In genomic region chr2:31259367-31259920, GRCm38 (mm10) we compare ENCODE assay signal across 9 mouse cellular contexts. TPM values are rescaled to one million over a fixed set of nuclear protein-coding genes. Genes with fewer than 3 reads are reported as not detected.
DNase-seq lines count a peak whose midpoint lies in the region; ATAC-seq and TF ChIP-seq lines count a peak whose summit lies in the region.
"Had no signal": no experiment of that assay in that cellular context is flagged by ENCODE, and none has a peak within 500 bp of the region (broad histone marks: within the 10 kb centered on the region; RNA-seq: fewer than 3 reads in every experiment).

No protein-coding gene starts in this region.

- peak overlapping the region; percentile 38 to 61 for H3K4me3 ChIP-seq in heart, embryonic 14.5 days (ENCODE audit: control insufficient read depth in 1 of 2, insufficient read depth in 1 of 2, low read depth in 1 of 2, low read length in 2 of 2)
- H3K4me3 ChIP-seq in ES-E14 (ENCODE audit: insufficient read depth in 1 of 2, low read depth in 1 of 2, low read length in 2 of 2, poor library complexity in 1 of 2, severe bottlenecking in 1 of 2): peak overlapping the region; percentile 64 to 74
- peak overlapping the region; percentile 52 for H3K4me3 ChIP-seq in heart, postnatal 0 days (ENCODE audit: low read depth, low read length)

- 27% methylated on average over 9 of the region's 9 CpGs for WGBS in heart, embryonic 14.5 days
- WGBS in heart, postnatal 0 days: 32% methylated on average over 9 of the region's 9 CpGs

- no peak for TF ChIP-seq CTCF in heart, postnatal 0 days (IDR thresholded peaks at IDR 0.05; ENCODE audit: low read depth)

- no peak for DNase-seq in heart, adult 18-20 months
- no peak for DNase-seq in ES-E14 (ENCODE audit: low read depth, low spot score)
- DNase-seq in heart, postnatal 0 days (ENCODE audit: low spot score): no peak
- DNase-seq in lung, postnatal 10 days: peak; percentile 19
- DNase-seq in ovary, postnatal 36 days (ENCODE audit: low spot score): no peak
- no peak for DNase-seq in spleen, postnatal 10 days (ENCODE audit: low spot score in 2 of 2)
- DNase-seq in right cerebral cortex, adult 18-20 months: no peak

- H3K27me3 ChIP-seq in heart, embryonic 14.5 days (ENCODE audit: control insufficient read depth, insufficient read depth, low read length): no peaks in the 10 kb centered on the region
- no peaks in the 10 kb centered on the region for H3K27me3 ChIP-seq in heart, postnatal 0 days (ENCODE audit: control insufficient read depth, insufficient read depth, low read length)
- H3K27me3 ChIP-seq: Patski had no signal

- peak overlapping the region; percentile 66 for H3K4me2 ChIP-seq in heart, embryonic 14.5 days (ENCODE audit: low read length)
- peak overlapping the region; percentile 78 for H3K4me2 ChIP-seq in heart, postnatal 0 days (ENCODE audit: low read depth, low read length)

- H3K4me1 ChIP-seq in heart, embryonic 14.5 days (ENCODE audit: control insufficient read depth in 2 of 2, insufficient read depth in 2 of 2, low read length in 2 of 2): peaks cover 83 to 87% of the 10 kb centered on the region in 2 experiments
- H3K4me1 ChIP-seq in ES-E14 (ENCODE audit: control insufficient read depth in 2 of 2, insufficient read depth in 2 of 2, low read length in 2 of 2, poor library complexity in 1 of 2): peaks cover 0 to 13% of the 10 kb centered on the region in 2 experiments; a peak in 2 of 4 replicates
- peaks cover 78% of the 10 kb centered on the region for H3K4me1 ChIP-seq in heart, postnatal 0 days (ENCODE audit: control insufficient read depth, insufficient read depth)

- H3K9ac ChIP-seq in heart, embryonic 14.5 days (ENCODE audit: low read length): peak overlapping the region; percentile 59
- no peak overlapping the region; the same call in 1 of the 2 replicates for H3K9ac ChIP-seq in ES-E14 (ENCODE audit: insufficient read depth, low read depth, low read length, poor library complexity, severe bottlenecking)
- H3K9ac ChIP-seq in heart, postnatal 0 days (replicated peaks; ENCODE audit: low read depth, low read length): peak overlapping the region; percentile 52

- peak overlapping the region; percentile 94 to 97 for H3K27ac ChIP-seq in heart, embryonic 14.5 days (replicated peaks in 1 of 2; ENCODE audit: control insufficient read depth in 1 of 2, insufficient read depth in 1 of 2, low read depth in 2 of 2, low read length in 2 of 2)
- H3K27ac ChIP-seq in ES-E14 (ENCODE audit: insufficient read depth, low read depth, low read length, poor library complexity, severe bottlenecking): no peak overlapping the region
- H3K27ac ChIP-seq in heart, postnatal 0 days (ENCODE audit: low read depth): peak overlapping the region; percentile 93

- no peak; the same call in 1 of the 2 replicates for ATAC-seq in heart, embryonic 14.5 days (ENCODE audit: insufficient number of reproducible peaks, insufficient read depth, low FRiP score, low read depth)
- ATAC-seq in heart, postnatal 0 days (ENCODE audit: insufficient read depth, low read depth): peak; percentile 4; the same call in 1 of the 2 replicates
- ATAC-seq: Patski had no signal

- H3K36me3 ChIP-seq in heart, embryonic 14.5 days (ENCODE audit: control insufficient read depth, insufficient read depth, low read length): 0 out of 2 replicates have a peak, but pooled peaks cover 4% of the 10 kb centered on the region
- H3K36me3 ChIP-seq in ES-E14 (ENCODE audit: control insufficient read depth, insufficient read depth, low read length, poor library complexity, severe bottlenecking): no peaks in the 10 kb centered on the region
- no peaks in the 10 kb centered on the region for H3K36me3 ChIP-seq in heart, postnatal 0 days (replicated peaks; ENCODE audit: control insufficient read depth, insufficient read depth, low read length)

- in situ Hi-C loops in ES-E14 (cut with MboI; ENCODE audit: low sequenced_read_pairs in 2 of 2, unreplicated experiment in 2 of 2): no loop called here

- TF ChIP-seq EP300 in heart, postnatal 0 days (IDR thresholded peaks at IDR 0.05; ENCODE audit: low read depth): no peak

- no peaks in the 10 kb centered on the region for H3K9me3 ChIP-seq in heart, embryonic 14.5 days (ENCODE audit: control insufficient read depth, low read length)
- no peaks in the 10 kb centered on the region for H3K9me3 ChIP-seq in ES-E14 (ENCODE audit: control insufficient read depth, insufficient read depth, low read depth, low read length)
- no peaks in the 10 kb centered on the region for H3K9me3 ChIP-seq in heart, postnatal 0 days (replicated peaks; ENCODE audit: control insufficient read depth, low read length)

TF ChIP-seq in ES-E14, 5 proteins besides CTCF, POLR2A, EP300 and RAD21:
- TF ChIP-seq ZC3H11A (IDR thresholded peaks at IDR 0.05; ENCODE audit: borderline replicate concordance, low read depth, low read length) (no peak), MAFK (IDR thresholded peaks at IDR 0.05; ENCODE audit: insufficient read depth, low read depth, low read length) (no peak)

RNA-seq across cellular contexts. Expression of gene Ncs1, which starts 13.8 kb away (rescaled TPM):
- polyA plus RNA-seq in heart, embryonic 14.5 days (2014; fragmentation: Nextera tagmentation; extraction: Ambion mirVana): 51.7 and 52.2 TPM in 2 replicates
- 10 to 100 TPM; 12.2 to 12.7 TPM for total RNA-seq in heart, adult 18-20 months (2021)
- 5.1 and 8.9 TPM in 2 replicates for total RNA-seq in ES-E14 (2012; rRNA removed)
- 24.9 and 31.4 TPM in 2 replicates for total RNA-seq in heart, postnatal 0 days (2014; rRNA removed; ENCODE audit: low replicate concordance)
- 17.7 and 18.6 TPM in 2 replicates for polyA plus RNA-seq in heart, postnatal 0 days (2015; fragmentation: Nextera tagmentation; extraction: Ambion mirVana)

RNA-seq across cellular contexts. Expression of gene Hmcn2, which starts 54.8 kb away (rescaled TPM):
- 0.73 and 0.86 TPM in 2 replicates for polyA plus RNA-seq in heart, embryonic 14.5 days (2014; fragmentation: Nextera tagmentation; extraction: Ambion mirVana)
- total RNA-seq in heart, adult 18-20 months (2021): 1 to 10 TPM; 6.1 to 7.3 TPM
- total RNA-seq in ES-E14 (2012; rRNA removed): 4.9 and 10.2 TPM in 2 replicates
- 0.35 and 3.1 TPM in 2 replicates for total RNA-seq in heart, postnatal 0 days (2014; rRNA removed; ENCODE audit: low replicate concordance)
- polyA plus RNA-seq in heart, postnatal 0 days (2015; fragmentation: Nextera tagmentation; extraction: Ambion mirVana): 0.67 and 0.77 TPM in 2 replicates
